Mouse (Mus musculus) layer of hippocampus, adult 8-10 months (tissue): ENCODE measurements around the gene Arhgap45. TPM values are rescaled to one million over a fixed set of nuclear protein-coding genes. Genes with fewer than 3 reads are reported as not detected.
"Not testable (repeated sequence)": the region's sequence is repeated elsewhere in the genome, so short reads cannot be mapped to it uniquely, and the experiment has no call there.

Source experiments
- DNase-seq, 2 experiments: peaks; one replicate each; pipeline ENCODE4 v3.0.0; 2022; ENCODE audit warnings: low spot score in 2 of 2
- total RNA-seq, 4 experiments: library from RNA; stranded (reverse); gene quantifications; 2 replicates each; pipeline ENCODE4 v1.2.4; 2022

Gene Arhgap45
- total RNA-seq, 4 experiments from 2014 or later, result 2.8 to 14.1 (median 8.2) TPM

DNA sequence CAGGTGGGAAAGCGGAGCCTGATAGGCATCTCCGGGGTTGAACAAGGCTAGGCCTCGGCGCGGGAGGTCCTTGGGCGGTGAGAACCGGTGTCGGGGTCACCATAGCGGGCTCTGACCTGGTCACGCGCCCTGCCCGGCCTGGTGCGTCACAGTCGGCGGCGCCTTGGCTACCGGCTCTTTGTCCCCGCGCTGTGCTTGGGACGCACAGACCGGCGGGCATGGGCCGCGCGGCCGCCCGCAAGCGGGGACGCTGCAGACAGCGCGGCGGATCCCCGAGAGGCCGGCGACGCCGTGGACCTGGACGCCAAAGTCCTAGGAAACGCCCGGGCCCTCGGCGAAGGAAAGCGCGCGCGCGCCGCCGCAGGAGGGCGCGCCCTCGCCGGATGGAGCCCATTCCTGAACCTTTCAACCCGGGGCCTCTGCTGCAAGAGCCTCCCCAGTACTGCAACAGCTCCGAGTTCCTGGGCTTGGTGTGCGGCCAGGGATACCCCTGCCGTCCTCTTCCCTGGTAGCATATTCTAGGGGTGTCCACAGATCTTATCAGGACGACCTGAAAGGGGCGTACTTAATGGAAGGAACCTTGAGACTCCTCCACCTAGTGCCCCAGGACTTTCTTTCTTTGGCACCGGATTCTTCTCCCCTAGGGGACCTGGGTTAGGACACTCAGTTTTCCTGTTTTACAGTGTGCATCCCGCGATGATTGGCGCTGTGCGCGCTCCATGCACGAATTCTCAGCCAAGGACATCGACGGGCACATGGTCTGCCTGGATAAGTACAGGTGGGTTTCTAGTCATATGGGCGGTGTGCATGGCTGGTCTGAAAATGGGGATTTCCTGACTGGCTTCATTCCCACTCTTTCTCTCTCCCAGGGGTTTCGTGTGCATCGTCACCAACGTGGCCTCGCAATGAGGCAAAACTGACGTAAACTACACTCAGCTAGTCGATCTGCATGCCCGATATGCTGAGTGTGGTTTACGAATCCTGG is 37.7 kb downstream of the Arhgap45 start:
- peak in 1 of 2 experiments; percentile 46 for DNase-seq

DNA sequence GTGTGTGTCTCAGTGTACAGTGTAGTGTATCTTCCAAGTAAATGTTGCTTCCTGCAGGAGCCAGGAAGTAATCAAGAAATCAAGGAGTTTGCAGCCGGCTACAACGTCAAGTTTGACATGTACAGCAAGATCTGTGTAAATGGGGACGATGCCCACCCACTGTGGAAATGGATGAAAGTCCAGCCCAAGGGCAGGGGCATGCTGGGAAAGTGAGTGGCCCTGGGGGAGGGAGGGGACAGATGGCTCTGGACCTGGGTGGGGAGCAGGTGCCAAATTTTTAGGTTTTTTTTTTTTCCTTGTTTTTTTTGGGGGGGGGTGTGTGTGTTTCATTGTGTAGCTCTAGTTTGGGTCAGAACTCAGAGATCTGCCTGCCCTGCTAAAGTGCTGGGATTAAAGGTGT is 38.5 kb downstream of the Arhgap45 start:
- not testable (repeated sequence) for DNase-seq

DNA sequence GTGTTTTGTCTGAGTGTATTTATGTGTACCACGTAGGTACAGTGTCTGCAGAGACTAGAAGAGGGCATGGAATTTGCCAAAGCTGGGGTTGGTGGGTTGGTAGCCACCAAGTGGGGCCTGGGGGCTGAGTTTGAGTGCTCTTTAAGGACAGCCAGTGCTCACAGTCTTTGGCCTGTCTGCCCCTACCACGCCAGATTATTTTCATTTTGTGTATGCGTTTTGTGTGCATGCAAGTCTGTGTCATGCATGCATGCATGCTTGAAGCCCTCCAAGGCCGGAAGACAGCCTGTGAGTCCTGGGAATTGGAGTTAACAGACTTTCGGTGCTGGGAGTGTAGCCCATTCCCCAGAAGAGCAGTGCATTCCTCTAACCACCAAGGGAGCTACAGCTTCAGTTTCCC is 38.9 kb downstream of the Arhgap45 start:
- no peak for DNase-seq

DNA sequence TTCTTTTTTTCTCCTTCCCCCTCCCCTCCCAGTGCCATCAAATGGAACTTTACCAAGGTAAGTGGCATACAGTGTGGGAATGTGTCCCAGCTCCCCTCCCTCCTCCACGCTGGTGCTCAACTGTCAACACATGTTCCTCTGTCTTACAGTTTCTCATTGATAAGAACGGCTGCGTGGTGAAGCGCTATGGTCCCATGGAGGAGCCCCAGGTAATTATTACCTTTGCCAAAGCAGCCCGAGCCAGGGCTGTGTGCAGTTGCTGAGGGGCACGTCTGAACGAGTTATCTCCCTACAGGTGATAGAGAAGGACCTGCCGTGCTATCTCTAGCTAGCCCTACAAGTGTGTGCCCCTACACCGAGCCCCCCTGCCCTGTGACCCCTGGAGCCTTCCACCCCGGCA is 39.4 kb downstream of the Arhgap45 start:
- DNase-seq, result no peak

DNA sequence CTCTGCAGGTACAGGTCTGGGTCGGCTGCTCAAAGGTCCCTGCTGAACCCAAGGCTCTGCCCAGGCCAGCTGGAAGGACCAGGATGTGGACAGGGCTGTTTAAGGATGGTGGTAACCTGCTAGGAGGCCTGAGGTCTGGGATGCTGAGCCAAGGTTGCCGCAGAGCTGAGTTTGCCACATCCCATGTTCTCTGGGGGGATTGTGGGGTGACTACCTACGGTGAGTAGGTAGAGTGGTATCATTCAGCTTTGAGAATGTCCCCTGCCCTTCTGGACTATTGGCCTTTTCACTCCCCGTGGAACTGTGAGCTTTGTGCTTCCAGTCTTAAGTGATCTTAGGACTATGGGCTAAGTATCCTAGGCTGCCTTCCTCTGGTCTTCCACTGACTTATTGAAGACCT is 40.1 kb downstream of the Arhgap45 start:
- DNase-seq, result no peak

DNA sequence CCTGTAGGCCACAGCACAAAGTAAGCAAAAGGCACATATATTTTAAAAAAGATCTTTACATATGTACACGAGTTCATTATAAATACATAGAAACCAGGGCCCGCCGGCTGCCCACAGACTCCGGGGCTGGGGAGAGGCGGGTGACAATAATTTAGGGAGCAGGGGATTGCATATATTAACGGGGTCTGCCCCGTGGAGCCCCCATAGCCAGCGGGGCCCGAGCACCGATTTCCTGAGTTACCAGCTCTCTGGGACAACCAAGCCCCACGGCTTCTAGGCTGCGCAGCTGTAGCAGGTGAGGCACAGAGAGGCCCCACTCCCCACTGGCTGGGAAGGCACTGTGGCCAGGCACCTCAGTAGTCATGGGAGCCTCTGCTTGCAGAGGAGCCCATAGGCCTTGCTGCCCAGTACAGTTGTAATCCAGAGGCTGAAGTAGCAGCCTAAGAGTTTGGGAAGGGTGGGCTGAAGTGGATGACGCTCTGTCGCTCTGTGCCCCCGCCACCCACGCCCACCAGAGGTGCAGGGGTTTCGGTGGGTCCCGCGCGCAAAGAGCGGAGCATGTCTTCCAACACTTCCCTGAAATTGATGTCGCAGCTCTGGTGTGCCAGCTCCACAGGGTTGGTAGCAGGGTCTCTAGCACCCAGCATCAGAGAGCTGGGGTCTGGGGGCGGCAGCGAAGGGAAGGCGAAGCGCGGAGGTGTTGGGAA is 40.7 kb downstream of the Arhgap45 start:
- no peak for DNase-seq

DNA sequence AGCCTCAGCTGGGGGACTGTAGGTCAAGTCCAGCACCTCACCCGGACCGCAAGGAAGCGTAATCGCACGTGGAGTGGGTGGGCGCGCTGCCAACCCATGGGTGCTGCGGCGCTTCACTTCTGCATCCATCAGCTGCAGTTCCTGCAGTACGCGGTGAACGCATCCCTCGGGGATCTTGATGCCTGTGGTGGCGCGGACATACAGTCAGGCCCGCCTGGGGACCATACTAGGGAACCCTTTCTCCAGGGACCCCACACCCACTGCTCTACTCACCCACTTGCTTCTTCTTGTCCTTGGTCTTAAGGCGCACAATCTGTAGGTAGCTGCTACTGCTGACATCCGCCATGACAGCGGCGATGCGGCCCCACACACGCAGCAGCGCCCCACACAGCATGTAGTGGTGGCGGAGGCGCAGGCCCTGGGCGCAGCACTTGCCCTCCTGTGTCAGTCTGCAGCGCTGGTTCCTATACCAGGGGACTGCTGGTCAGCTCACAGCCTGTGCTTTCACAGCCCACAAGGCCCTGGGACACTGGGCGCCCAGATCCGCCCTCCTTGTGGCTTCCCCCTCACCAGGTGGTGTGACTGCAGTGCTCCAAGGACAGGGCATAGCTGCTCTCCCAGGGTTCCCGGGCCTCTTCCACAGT is 41.4 kb downstream of the Arhgap45 start:
- no peak for DNase-seq

DNA sequence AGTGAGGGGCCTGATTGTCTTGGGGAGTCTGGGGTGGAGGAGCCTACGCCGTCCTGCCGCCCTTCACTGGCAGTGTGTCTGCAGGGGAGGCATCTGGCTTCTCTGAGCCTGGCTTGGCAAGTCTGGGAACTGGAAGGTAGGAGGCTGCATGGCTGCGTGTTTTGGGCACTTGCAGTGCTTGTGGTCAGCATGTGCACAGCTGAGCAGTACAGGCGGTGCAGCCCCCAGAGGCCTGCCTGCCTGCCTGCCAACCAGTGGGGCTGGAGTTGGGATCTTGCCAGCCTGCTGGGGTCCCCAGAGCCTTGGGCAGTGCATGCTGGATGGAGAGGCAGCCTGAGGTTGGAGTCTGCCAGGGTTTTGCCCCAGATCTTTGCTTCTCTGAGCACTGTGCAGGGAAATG is 46.7 kb downstream of the Arhgap45 start:
- no peak for DNase-seq

DNA sequence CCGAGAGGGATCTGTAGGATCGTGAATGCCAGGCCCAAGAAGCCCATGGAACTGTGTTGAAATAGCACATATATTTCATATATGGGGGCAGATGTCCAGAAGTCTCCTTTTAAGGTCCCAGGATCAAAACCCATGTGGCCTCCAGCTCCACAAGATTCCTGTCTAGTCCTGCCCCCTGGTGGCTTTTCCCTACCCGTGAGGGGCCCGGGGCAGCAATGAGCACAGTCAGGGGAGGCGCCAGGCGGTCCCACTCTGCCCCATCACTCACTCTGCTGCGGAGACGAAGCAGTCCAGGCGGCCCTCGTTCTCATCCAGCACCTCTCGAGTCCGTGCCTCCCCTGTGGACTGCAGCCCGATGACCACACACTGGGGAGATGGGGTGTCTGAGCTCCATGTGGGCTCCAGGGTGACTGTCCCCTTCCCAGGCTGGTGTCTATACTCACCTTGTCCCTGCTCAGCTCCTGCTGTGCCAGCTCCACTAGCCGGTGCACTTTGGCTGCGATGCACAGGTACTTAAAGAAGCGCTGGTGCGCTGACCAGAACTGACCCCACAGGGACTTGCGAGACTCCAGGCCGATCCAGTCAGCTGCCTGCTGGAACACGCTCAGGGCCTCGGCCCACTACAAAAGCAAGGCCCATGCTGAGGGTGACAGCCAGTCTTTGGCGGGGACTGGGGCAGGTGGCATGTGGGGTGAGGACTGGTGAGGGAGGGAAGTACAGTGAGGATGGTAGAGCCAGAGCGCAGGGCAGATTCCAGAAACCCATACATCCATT is 47.6 kb downstream of the Arhgap45 start:
- no peak for DNase-seq

DNA sequence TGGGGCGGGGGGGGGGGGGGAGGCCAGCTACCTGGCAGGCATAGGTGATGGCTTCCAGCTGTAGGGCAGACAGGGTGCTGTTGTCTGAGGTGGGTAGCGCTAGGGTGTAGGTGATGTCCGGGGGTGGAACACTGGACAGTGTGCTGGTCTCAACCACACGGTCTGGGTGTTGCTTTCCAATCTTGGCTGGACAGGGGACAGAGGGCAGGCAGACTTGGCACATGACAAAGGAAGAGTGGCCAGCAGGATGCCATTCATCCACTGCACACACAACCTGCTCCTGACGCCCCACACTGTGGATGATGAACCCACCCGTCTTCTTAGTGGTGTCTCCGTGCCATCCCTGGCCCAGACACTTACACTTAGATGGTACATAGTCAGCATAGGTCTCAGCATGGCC is 52.8 kb downstream of the Arhgap45 start:
- no peak for DNase-seq

DNA sequence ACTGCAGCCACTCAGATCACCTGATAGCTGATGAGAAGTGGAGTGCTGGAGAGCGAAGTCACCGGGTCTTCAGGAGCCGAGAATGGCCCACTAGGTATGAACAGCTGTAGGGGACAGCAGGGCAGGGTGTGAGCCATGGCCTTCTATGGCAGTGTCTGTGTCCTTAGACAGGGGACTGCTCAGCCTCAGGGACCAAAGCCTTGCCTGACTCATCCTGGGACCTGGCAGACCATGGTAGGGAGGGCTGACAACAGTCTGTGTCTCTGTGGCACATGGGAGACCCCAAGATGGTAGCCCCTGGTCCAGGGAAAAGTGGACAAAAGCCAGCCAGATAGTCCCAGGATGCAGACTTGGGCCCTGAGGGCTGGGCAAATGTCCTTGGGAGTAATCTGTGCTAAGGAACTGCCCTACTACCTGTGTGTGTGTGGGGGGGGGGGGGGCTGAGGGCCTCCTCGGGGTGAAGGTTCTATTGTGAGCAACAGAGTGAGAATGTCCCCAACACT is 53.5 kb downstream of the Arhgap45 start:
- DNase-seq, result no peak

DNA sequence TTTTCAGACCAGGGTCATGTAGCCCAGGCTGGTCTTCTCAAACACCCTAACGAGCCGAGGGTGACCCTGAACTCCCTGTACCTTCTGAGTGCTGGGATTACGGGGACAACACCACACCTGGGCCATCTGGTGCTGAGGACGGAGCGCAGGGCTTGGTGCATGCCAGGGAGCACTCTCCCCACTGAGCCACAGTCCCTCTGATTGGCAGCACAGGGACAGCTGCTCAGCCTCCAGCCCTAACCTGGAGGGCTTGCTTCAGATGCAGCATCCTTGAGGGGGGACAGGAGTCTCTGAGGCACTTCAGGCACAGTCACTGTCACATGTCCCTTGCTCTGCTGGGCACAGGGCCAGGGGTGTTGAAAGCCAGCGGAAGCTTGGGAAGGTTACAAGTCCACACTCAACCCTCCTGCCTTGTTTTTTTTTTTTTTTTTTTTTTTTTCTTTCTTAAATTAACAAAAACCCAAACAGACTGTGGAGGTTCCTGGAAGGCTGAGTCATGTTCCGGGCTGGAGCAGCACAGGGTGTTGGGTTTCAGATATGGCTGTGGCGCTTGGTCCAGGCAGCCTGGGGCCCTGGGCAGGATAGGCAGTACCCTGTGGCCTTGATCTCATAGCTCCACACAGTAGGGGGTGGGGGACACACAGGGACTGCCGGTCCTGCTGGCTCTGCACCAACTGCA is 54.5 kb downstream of the Arhgap45 start:
- peak; percentile 65 to 67 for DNase-seq

DNA sequence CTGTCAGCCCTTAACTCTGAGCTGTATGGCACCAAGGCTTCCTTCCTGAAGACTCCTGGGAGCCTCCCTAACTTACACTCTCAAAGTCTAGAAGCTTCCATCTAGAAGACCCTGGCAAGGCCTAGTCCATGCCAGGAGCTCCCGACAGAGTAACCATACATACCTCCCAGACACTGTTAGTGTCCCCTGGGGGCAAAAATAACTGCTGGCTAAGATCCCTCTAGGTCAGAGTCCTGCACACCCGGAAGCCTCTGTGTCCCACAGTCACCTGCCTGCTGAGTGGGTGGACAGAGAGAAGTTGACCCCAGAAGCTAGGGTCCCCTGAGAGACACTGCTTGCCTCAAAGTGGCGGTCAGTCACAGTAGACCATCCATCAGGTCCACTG is 55.1 kb downstream of the Arhgap45 start:
- DNase-seq, result no peak

DNA sequence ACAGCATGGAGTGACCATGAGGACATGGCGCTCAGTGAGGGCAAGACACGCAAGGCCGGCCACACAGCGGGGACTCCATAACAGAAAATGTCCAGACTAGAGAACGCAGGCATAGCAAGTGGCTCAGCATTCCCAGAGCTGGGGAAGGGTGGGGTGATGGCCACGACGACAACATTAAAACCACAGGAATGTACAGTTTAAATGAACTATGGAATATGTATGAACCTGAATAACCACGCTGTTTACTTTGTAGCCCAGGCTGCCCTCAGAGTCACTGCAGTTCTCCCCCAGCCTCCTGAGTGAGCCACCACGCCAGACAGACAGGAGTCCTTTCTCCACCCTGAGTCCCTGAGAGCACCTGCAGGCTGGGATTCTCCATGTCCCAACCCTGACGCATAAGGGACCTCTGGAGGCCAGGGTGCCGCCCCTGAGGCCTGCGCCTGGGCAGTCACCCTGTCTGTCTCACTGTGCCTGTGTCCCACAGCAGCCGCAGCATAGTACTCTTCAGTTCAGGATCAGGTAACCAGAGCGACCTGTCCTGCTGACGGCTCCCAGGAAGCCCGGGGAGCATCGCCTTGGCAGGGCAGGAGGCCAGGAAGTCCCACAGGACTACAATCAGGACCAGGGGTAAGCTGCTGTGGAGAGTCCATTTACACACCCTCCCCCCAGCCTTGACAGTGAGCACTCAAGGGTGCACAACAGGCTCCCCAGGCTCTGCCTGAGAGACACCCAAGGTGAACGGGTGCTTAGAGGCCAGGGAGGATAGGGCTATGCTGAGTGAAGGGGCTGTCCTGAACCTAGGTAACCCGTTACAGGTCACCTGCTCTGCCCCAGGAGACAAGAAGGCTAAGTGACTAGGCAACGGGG is 56.4 kb downstream of the Arhgap45 start:
- DNase-seq, result no peak

DNA sequence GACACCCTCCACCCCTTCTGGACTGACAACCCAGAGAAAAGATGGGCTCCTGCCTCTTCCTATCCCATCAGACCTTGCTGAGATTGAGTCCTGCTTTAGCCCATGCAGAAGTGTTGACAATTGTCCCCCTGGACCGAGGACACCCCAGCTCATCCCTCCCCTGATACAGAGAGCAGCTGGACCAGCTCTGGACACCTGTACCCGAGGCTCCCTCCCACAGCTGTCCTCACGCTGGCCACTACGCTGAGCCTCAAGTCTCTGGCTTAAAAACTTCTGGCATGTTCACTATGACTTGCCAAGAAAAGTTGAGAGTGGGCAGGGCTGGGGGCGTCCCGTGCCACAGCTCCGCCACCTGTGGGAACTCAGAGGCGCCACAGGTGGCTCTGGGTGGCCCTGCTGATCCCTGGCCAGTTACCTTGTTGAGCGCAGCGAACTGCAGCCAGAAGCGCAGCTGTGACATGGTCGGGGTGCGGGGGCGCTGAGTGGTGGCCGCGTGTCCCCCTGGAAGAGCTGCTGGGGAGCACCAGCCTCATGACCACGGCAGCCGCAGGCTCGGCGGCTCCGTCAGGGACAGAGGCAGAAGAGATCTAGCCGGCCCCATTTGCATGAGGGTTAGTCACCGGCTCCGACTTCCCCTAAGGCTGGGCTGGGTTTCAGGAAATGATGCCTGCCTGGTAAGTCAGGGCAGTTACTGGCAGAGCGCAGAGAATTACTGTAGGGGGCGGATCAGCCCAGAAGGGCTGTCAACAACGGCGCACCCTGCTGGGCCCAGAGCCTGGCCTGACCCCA is 58.6 kb downstream of the Arhgap45 start:
- DNase-seq, result peak in 1 of 2 experiments; percentile 47

DNA sequence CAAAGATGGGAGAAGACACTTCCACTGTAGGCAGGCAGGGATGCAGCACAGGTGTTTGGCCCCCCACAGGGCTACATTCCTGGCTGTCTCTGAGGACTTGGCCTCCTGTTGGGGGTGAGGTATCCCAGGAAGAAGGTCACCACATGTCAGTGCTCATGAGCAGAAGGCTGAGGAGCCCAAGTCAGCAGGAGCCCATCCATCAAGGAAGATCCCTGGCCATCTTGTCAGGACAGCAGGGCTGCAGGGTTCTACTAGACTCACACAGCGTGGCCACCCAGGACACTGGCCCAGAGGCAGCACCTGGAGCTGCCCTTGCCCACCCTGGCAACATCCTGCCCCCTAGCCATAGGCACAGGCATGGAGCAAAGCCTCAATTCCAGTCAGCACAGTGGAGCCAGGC is 59.5 kb downstream of the Arhgap45 start:
- no peak for DNase-seq

DNA sequence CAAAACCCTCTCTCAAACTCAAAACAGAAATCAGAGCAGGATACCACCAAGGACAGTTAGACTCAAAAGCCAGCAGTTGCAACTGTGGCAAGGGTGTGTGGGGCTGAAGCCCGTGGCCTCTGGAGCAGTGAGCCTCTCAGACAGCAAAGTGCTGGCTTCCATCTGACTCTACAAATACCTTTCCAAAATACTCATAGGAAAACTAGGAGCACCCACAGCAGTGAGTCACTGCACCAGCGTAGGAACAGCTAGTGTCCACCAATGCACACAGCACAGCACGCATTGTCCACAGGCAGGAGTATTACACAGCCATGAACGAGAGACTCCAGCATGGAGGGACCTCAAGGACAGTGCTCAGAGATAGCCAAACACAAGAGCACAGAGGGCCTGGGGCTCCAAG is 59.9 kb downstream of the Arhgap45 start:
- no peak for DNase-seq

DNA sequence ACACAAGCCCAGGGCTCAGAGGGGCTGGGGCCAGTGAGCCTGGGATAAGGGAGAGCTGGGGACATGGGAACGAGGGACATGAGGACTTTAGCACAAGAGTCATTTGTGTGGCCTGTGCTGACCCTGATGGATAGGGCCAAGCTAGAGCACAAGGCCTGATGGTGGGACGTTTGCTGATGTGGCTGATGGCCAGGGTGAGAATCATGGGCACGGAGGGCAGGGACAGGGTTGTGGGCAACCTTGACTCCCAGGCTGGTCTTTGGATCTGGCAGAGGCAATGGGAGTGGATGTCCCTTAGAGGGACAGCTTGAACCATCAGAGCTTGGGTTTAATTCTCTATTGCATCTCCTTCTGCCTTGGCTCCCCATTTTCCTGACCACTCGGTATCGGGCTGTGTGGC is 60.9 kb downstream of the Arhgap45 start:
- no peak for DNase-seq

DNA sequence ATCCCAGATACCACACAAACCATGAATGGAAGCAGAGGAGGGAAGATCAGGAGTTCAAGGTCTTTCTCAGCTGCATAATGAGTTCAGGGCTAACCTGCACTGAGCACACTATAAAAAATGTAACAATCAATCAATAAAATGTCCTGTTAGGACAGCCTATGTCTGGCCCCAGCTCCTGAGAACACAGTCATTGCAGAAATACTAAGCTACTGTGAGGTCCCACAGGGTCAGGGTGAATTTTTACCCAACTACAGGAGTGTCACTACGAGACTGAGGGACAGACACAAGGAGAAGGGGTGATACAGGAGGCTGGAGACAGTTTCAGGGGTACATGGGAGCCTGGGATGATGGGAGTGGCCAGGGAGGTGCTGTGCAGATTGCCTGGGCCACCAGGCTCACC is 61.9 kb downstream of the Arhgap45 start:
- no peak for DNase-seq
